Mouse (Mus musculus) spleen, adult 2 months (tissue): ENCODE data around the gene Mcidas. TPM values are rescaled to one million over a fixed set of nuclear protein-coding genes. Genes with fewer than 3 reads are reported as not detected.

Experiments
- DNase-seq, 2 experiments: peaks; one replicate each; pipeline versions ENCODE4 v3.0.0 to v3.0.0-alpha.2; 2012 to 2021; ENCODE audit warnings: low spot score in 2 of 2, low read depth in 1 of 2
- H3K27ac ChIP-seq: fragments of 200-500 bp; 2 replicates; pipeline ENCODE4 v1.5.1; 2012; ENCODE audit warnings: low read length, inconsistent platforms; ENCODE audit not compliant: insufficient read depth
- H3K27me3 ChIP-seq: fragments of 200-500 bp; 2 replicates; pipeline ENCODE4 v1.6.1; 2012; ENCODE audit warnings: mild to moderate bottlenecking, moderate library complexity, low read length, inconsistent platforms; ENCODE audit not compliant: control insufficient read depth, insufficient read depth
- H3K36me3 ChIP-seq: fragments of 200-500 bp; 2 replicates; pipeline ENCODE4 v1.6.1; 2012; ENCODE audit warnings: mild to moderate bottlenecking, low read length, inconsistent platforms; ENCODE audit not compliant: control insufficient read depth, insufficient read depth
- H3K4me1 ChIP-seq: fragments of 200-500 bp; 2 replicates; pipeline ENCODE4 v1.6.1; 2011; ENCODE audit warnings: inconsistent platforms; ENCODE audit not compliant: control insufficient read depth, insufficient read depth, insufficient read length
- H3K4me3 ChIP-seq: fragments of 200-500 bp; 2 replicates; pipeline ENCODE4 v1.5.1; 2011; ENCODE audit warnings: mild to moderate bottlenecking, inconsistent platforms; ENCODE audit not compliant: insufficient read depth, insufficient read length; ENCODE audit errors: extremely low read depth
- CTCF ChIP-seq: fragments of 200-500 bp; IDR thresholded peaks from 2 replicates; pipeline ENCODE4 v1.5.1; 2011; ENCODE audit warnings: mild to moderate bottlenecking, inconsistent platforms; ENCODE audit not compliant: insufficient read depth, insufficient read length, insufficient replicate concordance; ENCODE audit errors: extremely low read depth
- POLR2A ChIP-seq: fragments of 200-500 bp; IDR thresholded peaks from 2 replicates; pipeline ENCODE4 v1.6.1; 2011; ENCODE audit warnings: low read depth, low read length, inconsistent platforms
- WGBS: fragments of 180-500 bp; shearing (Covaris S2); methylation state at CpG from one replicate; pipeline ENCODE4 v1.1.7; 2018; 5-methylcytosine and 5-hydroxymethylcytosine counted together
- polyA plus RNA-seq: library from polyadenylated mRNA; depleted of rRNA; stranded (reverse); fragments of >200 nt; gene quantifications from 2 replicates; pipeline ENCODE4 v1.2.3, GENCODE M21; 2012

Gene Mcidas
- polyA plus RNA-seq, 1 experiment = not detected

DNA sequence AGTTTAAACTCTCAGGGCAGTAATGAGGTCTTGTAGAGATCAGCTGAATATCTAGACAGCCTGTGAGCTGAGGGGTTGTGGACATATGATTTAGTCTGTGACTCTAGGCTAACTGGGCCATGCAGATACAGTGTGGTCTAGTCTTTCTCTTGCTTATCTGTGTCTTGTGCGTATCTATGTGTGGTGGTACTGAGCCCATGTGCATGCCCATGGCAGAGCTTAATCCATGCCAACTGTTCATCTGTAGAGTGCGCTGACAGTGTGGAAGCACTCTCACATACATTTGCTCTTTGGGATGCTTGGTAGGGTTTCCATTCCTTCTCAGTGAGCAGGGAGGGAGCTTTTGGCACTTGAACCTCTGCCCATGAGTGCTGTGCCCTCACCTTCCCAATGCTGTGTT, 27.9 kb downstream of the Mcidas start:
- TF ChIP-seq POLR2A = no peak
- Histone ChIP-seq H3K36me3 (no peaks in the 10 kb centered on the region), H3K27me3 (no peaks in the 10 kb centered on the region), H3K4me1 (peaks cover 2% of the 10 kb centered on the region; the same call in 1 of the 2 replicates), H3K4me3 (no peak overlapping the region), H3K27ac (no peak overlapping the region)
- DNase-seq = no peak
- WGBS = 85% methylated on average over 2 of the region's 2 CpGs

DNA sequence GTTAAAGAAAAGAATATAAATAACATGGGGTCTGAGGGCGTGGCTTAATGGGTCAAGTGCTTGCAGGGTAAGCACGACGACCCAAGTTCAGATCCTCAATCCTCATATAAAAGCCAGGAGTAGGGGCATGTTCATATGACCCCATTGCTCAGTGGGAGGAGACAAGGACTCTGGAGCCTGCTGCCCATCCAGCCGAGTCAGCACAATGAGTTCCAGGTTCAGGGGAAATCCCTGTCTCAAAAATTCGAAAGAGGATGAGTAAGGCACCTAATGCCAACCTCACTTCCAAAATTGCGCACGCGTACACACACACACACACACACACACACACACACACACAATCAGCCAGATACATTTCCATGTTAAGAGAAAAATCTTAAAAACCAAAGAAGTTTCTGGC, 28.8 kb downstream of the Mcidas start:
- DNase-seq = no peak
- no peak for TF ChIP-seq CTCF
- TF ChIP-seq POLR2A = no peak
- Histone ChIP-seq H3K4me1 (peaks cover 2% of the 10 kb centered on the region; the same call in 1 of the 2 replicates), H3K36me3 (no peaks in the 10 kb centered on the region), H3K4me3 (no peak overlapping the region), H3K27ac (no peak overlapping the region), H3K27me3 (no peaks in the 10 kb centered on the region)
- WGBS = 78% methylated on average over 8 of the region's 8 CpGs

DNA sequence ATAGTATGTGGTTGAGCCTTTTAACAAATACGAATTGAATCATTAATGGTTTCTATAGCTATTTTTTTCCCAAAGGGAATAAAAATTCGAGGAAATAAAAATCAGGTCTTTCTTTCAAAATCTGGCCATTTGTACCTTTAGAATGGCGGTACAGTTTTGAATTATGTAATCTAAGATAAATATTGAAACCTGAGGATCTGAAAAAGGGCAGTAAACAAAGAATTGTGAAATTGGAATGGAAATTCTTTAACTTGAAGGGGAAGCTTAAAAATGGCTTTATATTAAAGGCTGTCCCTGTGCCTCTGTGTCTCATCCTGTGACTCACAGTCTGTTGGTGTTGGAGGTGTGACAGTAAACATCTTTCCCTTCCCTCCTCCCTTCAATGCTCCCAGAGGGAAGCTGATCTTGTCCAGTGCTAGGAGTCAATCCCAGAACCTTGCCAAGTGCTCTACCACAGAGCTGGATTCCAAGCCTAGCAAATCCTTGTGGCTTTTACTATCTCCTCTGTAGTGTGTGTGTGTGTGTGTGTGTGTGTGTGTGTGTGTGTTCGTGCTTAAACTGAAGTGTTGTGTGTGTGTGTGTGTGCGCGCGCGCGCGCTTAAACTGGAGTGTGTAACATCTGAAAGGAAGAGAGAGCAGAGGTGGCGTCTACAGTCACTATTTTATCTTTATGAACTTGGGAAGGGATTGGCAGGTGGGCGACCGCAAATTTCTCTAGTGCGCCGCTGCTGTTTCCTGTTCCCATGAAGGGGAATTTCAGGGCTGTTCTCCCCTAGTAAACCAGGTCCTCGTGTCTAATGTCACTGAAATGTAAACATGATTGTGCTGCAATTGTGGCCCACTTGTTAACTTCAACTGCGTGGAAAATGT, 29.9 kb downstream of the Mcidas start:
- no peak for DNase-seq
- TF ChIP-seq CTCF (no peak), POLR2A (no peak)
- H3K27me3 ChIP-seq = no peaks in the 10 kb centered on the region
- H3K36me3 ChIP-seq = no peaks in the 10 kb centered on the region
- peaks cover 2% of the 10 kb centered on the region; the same call in 1 of the 2 replicates for H3K4me1 ChIP-seq
- no peak overlapping the region for H3K27ac ChIP-seq
- no peak overlapping the region for H3K4me3 ChIP-seq
- WGBS = 24% methylated on average over 17 of the region's 17 CpGs

DNA sequence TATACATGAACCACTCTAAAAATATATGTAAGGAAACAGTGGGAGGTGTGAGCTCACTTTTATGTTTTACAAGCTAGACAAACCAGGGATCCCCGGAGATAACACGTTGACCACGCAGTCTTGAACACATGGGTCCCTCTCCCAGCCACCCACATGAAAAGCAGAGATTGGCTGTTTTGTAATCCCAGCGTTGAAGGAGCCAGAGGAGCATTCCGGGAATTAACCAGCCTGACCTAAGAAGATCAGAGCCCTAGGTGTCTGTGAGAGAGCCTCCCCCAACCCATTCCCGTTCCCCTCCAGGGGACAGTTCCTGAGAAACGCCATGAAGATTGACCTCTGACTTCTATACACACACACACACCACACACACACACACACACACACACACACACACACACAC, 37.7 kb downstream of the Mcidas start:
- Histone ChIP-seq H3K27ac (no peak overlapping the region), H3K4me3 (no peak overlapping the region), H3K27me3 (peaks cover 14% of the 10 kb centered on the region), H3K36me3 (no peaks in the 10 kb centered on the region), H3K4me1 (peaks cover 9% of the 10 kb centered on the region)
- no peak for TF ChIP-seq POLR2A
- no peak for TF ChIP-seq CTCF
- DNase-seq = no peak
- 10% methylated on average over 7 of the region's 7 CpGs for WGBS

DNA sequence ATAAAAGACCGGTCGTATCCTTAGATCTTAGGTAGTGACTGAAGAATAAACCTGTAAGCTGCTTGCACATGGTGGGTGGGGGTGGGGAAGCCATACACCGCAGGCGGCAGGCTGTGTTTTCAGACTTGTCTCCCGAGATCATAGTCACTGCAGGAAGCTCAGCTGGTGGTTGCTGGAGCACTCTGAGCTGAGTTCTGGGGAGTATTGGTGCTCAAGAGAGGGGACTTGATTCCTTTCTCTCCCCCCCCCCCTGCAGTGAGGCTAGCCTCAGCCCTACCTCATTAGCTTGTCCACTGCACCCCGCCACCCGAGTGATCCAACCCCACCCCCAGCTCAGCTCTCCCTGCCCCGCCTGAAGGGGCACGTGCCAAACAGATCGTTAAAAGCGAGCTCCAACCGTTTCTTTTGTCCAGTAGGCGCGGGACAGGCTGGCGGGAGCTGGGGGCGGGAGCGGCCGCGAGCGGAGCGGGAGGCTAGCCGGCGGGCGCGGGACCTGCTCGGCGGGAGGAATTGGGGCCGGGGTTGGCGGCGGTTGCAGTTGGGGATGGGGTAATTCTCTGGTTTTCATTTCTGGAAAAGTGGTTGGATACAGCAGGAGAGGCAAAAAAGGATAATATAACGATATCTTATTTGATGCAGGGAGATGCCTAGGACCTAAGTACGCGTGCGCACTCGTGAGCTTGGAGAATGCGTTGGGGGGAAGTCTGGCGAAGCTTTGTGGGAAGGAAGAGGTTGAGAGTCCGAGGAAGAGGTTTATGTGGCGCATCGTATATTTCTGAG, 38.3 kb downstream of the Mcidas start:
- peaks cover 14% of the 10 kb centered on the region for H3K27me3 ChIP-seq
- peak overlapping the region; percentile 39; the same call in 1 of the 2 replicates for H3K4me3 ChIP-seq
- peaks cover 9% of the 10 kb centered on the region for H3K4me1 ChIP-seq
- no peaks in the 10 kb centered on the region for H3K36me3 ChIP-seq
- 2% methylated on average over 40 of the region's 40 CpGs for WGBS
- no peak for TF ChIP-seq POLR2A
- no peak for DNase-seq
- no peak overlapping the region for H3K27ac ChIP-seq

DNA sequence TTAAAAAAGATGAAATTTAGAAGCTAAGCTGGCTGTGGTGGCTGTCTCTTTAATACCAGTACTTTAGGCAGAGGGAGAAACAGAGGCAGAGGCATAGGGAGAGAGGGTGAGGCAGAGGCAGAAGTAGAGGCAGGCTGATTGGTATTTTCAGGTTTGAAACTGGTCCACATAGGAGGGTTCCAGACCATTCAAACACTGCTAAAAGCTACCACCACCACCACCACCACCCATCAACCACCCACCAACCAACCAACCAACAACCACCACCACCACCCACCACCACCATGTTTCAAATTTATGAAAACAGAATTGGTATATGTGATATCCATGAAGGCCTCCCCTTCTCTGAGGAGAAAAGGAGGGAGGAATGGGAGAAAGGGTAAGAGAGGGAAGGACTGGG, 39.2 kb downstream of the Mcidas start:
- H3K27me3 ChIP-seq = peaks cover 14% of the 10 kb centered on the region
- H3K4me3 ChIP-seq = no peak overlapping the region
- H3K4me1 ChIP-seq = peaks cover 9% of the 10 kb centered on the region
- no peaks in the 10 kb centered on the region for H3K36me3 ChIP-seq
- H3K27ac ChIP-seq = no peak overlapping the region
- TF ChIP-seq CTCF = no peak
- no peak for TF ChIP-seq POLR2A
- no peak for DNase-seq

DNA sequence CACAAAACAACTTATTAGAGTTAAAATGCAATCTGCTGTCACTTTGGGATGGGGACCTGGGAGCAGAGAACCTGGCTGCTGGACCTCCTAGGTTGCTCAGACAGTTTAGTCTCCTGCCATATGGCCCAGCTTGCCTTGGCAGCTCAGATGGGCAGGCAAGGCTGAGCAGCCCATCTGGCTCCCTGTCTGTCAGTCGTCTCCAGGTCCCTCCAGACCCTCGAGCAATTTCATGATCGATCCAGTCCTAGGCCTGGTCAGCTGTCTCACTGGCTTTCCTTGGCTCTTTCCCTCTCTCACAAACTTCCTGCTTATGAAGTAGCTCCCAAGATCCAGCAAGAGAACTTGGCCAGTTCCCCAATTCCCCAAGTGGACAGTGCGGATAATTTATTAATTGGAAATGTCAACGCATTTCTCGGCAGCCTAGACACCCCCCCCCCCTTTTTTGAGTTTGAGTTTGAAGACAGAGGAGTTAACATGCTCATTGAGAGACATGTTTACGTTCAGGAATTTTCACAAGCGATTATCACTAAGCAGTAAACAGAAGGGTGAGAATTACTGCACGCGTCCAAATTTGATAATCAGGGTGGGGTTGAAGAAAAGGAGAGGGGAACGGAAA, 40.7 kb downstream of the Mcidas start:
- H3K4me1 ChIP-seq = peaks cover 9% of the 10 kb centered on the region
- no peak for DNase-seq
- 9% methylated on average over 11 of the region's 11 CpGs for WGBS
- TF ChIP-seq CTCF = no peak
- TF ChIP-seq POLR2A = no peak
- H3K4me3 ChIP-seq = peak overlapping the region; percentile 56; the same call in 1 of the 2 replicates
- peaks cover 14% of the 10 kb centered on the region for H3K27me3 ChIP-seq
- H3K27ac ChIP-seq = no peak overlapping the region
- no peaks in the 10 kb centered on the region for H3K36me3 ChIP-seq
